21 mouse cellular contexts compared by ENCODE assay signal in the genomic region with DNA sequence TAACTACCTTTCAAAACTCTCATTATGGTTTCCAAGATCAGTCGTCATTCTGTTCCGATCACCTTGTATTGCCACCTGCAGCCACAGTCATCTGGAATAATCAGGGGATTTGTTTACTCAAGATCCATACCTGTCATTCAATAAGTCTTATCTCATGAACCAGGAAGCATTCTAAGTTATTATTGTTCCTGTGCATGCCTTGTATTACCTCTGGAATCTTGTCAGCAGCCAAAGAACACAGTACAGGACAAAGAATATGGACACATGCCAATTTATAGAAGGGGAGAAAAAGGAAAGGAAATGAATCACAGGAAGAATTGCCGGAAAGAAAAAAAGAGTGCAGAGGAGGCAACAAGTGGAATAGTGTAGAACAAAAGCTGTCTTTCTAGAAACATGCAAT.
DNase-seq lines count a peak whose midpoint lies in the region; ATAC-seq and TF ChIP-seq lines count a peak whose summit lies in the region.
"Had no signal": no experiment of that assay in that cellular context is flagged by ENCODE, and none has a peak within 500 bp of the region (broad histone marks: within the 10 kb centered on the region; RNA-seq: fewer than 3 reads in every experiment).

No protein-coding gene starts in this region.

- H3K9ac ChIP-seq in embryonic facial prominence, embryonic 14.5 days (ENCODE audit: low read depth, low read length) = no peak overlapping the region
- H3K9ac ChIP-seq in lung, embryonic 14.5 days = no peak overlapping the region
- no peak overlapping the region for H3K9ac ChIP-seq in intestine, postnatal 0 days (ENCODE audit: low read depth, low read length)
- H3K9ac ChIP-seq: embryonic facial prominence, embryonic 15.5 days; hindbrain, embryonic 13.5 days had no signal

- WGBS in embryonic facial prominence, embryonic 14.5 days = 72% methylated on average over 3 of the region's 3 CpGs
- WGBS in embryonic facial prominence, embryonic 10.5 days = 84% methylated on average over 3 of the region's 3 CpGs
- 67% methylated on average over 3 of the region's 3 CpGs for WGBS in lung, embryonic 14.5 days
- 25% methylated on average over 3 of the region's 3 CpGs for WGBS in intestine, postnatal 0 days
- 91% methylated on average over 3 of the region's 3 CpGs for WGBS in forebrain, embryonic 10.5 days

- no peak overlapping the region for H3K27ac ChIP-seq in embryonic facial prominence, embryonic 14.5 days (replicated peaks; ENCODE audit: low read depth, low read length)
- H3K27ac ChIP-seq in embryonic facial prominence, embryonic 10.5 days (replicated peaks) = no peak overlapping the region
- no peak overlapping the region for H3K27ac ChIP-seq in lung, embryonic 14.5 days (ENCODE audit: low read depth)
- H3K27ac ChIP-seq in intestine, postnatal 0 days (ENCODE audit: low read depth, low read length) = no peak overlapping the region
- no peak overlapping the region for H3K27ac ChIP-seq in forebrain, embryonic 10.5 days
- H3K27ac ChIP-seq: embryonic facial prominence, embryonic 15.5 days; heart, adult 2 months; hindbrain, embryonic 13.5 days; hindbrain, postnatal 0 days had no signal

- no peaks in the 10 kb centered on the region for H3K36me3 ChIP-seq in embryonic facial prominence, embryonic 14.5 days (ENCODE audit: control insufficient read depth, insufficient read depth, low read length)
- H3K36me3 ChIP-seq in embryonic facial prominence, embryonic 10.5 days (replicated peaks) = no peaks in the 10 kb centered on the region
- H3K36me3 ChIP-seq in lung, embryonic 14.5 days (ENCODE audit: insufficient read depth) = no peaks in the 10 kb centered on the region
- H3K36me3 ChIP-seq in intestine, postnatal 0 days (ENCODE audit: control insufficient read depth, insufficient read depth) = no peaks in the 10 kb centered on the region
- H3K36me3 ChIP-seq in forebrain, embryonic 10.5 days (replicated peaks) = no peaks in the 10 kb centered on the region
- H3K36me3 ChIP-seq: embryonic facial prominence, embryonic 15.5 days; hindbrain, embryonic 13.5 days had no signal

- no peaks in the 10 kb centered on the region for H3K27me3 ChIP-seq in embryonic facial prominence, embryonic 14.5 days (replicated peaks; ENCODE audit: control insufficient read depth, insufficient read depth, low read length)
- H3K27me3 ChIP-seq in embryonic facial prominence, embryonic 10.5 days (replicated peaks; ENCODE audit: low read depth, poor library complexity, severe bottlenecking) = no peaks in the 10 kb centered on the region
- no peaks in the 10 kb centered on the region for H3K27me3 ChIP-seq in lung, embryonic 14.5 days (ENCODE audit: insufficient read depth, low read length)
- no peaks in the 10 kb centered on the region for H3K27me3 ChIP-seq in intestine, postnatal 0 days (replicated peaks; ENCODE audit: control insufficient read depth, insufficient read depth, low read length)
- no peaks in the 10 kb centered on the region for H3K27me3 ChIP-seq in forebrain, embryonic 10.5 days (ENCODE audit: poor library complexity, severe bottlenecking)
- H3K27me3 ChIP-seq: embryonic facial prominence, embryonic 15.5 days; hindbrain, embryonic 13.5 days; Patski had no signal

- no peak for TF ChIP-seq CTCF in lung, embryonic 14.5 days (IDR thresholded peaks at IDR 0.05; ENCODE audit: low read depth)
- no peak for TF ChIP-seq CTCF in intestine, postnatal 0 days (IDR thresholded peaks at IDR 0.05; ENCODE audit: low read depth)

- no peak overlapping the region for H3K4me3 ChIP-seq in embryonic facial prominence, embryonic 14.5 days (ENCODE audit: low read depth, low read length)
- H3K4me3 ChIP-seq in embryonic facial prominence, embryonic 10.5 days = no peak overlapping the region
- no peak overlapping the region for H3K4me3 ChIP-seq in lung, embryonic 14.5 days (ENCODE audit: low read depth, low read length)
- H3K4me3 ChIP-seq in intestine, postnatal 0 days (ENCODE audit: low read depth, low read length) = no peak overlapping the region
- no peak overlapping the region for H3K4me3 ChIP-seq in forebrain, embryonic 10.5 days
- H3K4me3 ChIP-seq: embryonic facial prominence, embryonic 15.5 days; erythroblast, embryonic 14.5 days; heart, adult 2 months; hindbrain, embryonic 13.5 days had no signal

- no peak overlapping the region for H3K4me2 ChIP-seq in embryonic facial prominence, embryonic 14.5 days (ENCODE audit: low read depth, low read length)
- H3K4me2 ChIP-seq in lung, embryonic 14.5 days = no peak overlapping the region
- H3K4me2 ChIP-seq in intestine, postnatal 0 days (replicated peaks; ENCODE audit: low read depth) = no peak overlapping the region
- H3K4me2 ChIP-seq: embryonic facial prominence, embryonic 15.5 days; hindbrain, embryonic 13.5 days had no signal

- peak; percentile 10 for DNase-seq in embryonic facial prominence, embryonic 14.5 days (ENCODE audit: low spot score)
- DNase-seq in embryonic facial prominence, embryonic 10.5 days (ENCODE audit: low spot score) = no peak
- peak; percentile 6 for DNase-seq in lung, embryonic 14.5 days
- no peak for DNase-seq in lung, adult 18-20 months
- no peak for DNase-seq in ovary, postnatal 10 days (ENCODE audit: low spot score)
- DNase-seq in forebrain, embryonic 10.5 days (ENCODE audit: extremely low spot score, low spot score) = no peak
- DNase-seq: adrenal gland, postnatal 25 days; cerebellum, adult 18-20 months; cerebellum, adult 9-11 months; cerebellum, postnatal 36 days; gastrocnemius, postnatal 14 days; heart, adult 2 months; heart, postnatal 14 days had no signal

- no peak for ATAC-seq in embryonic facial prominence, embryonic 14.5 days (ENCODE audit: low read depth)
- no peak for ATAC-seq in lung, embryonic 14.5 days (ENCODE audit: insufficient read depth)
- peak; percentile 78 for ATAC-seq in intestine, postnatal 0 days
- ATAC-seq: activated CD4-positive, CD25-positive, alpha-beta regulatory T cell, adult 4 months; forebrain, embryonic 16.5 days; hindbrain, postnatal 0 days; Patski had no signal

- H3K4me1 ChIP-seq in embryonic facial prominence, embryonic 14.5 days (ENCODE audit: control insufficient read depth, insufficient read depth, low read length) = no peaks in the 10 kb centered on the region
- H3K4me1 ChIP-seq in embryonic facial prominence, embryonic 10.5 days = no peaks in the 10 kb centered on the region
- H3K4me1 ChIP-seq in lung, embryonic 14.5 days (ENCODE audit: insufficient read depth) = no peaks in the 10 kb centered on the region
- H3K4me1 ChIP-seq in intestine, postnatal 0 days (replicated peaks; ENCODE audit: control insufficient read depth, insufficient read depth, low read length) = no peaks in the 10 kb centered on the region
- peaks cover 6% of the 10 kb centered on the region; the same call in 1 of the 2 replicates for H3K4me1 ChIP-seq in forebrain, embryonic 10.5 days
- H3K4me1 ChIP-seq: embryonic facial prominence, embryonic 15.5 days; hindbrain, embryonic 13.5 days had no signal

- no peaks in the 10 kb centered on the region for H3K9me3 ChIP-seq in embryonic facial prominence, embryonic 14.5 days (ENCODE audit: control insufficient read depth, low read length)
- H3K9me3 ChIP-seq in embryonic facial prominence, embryonic 10.5 days = no peaks in the 10 kb centered on the region
- no peaks in the 10 kb centered on the region for H3K9me3 ChIP-seq in lung, embryonic 14.5 days (ENCODE audit: low read depth, low read length)
- H3K9me3 ChIP-seq in intestine, postnatal 0 days (ENCODE audit: control insufficient read depth) = no peaks in the 10 kb centered on the region
- no peaks in the 10 kb centered on the region for H3K9me3 ChIP-seq in forebrain, embryonic 10.5 days
- H3K9me3 ChIP-seq: embryonic facial prominence, embryonic 15.5 days; hindbrain, embryonic 13.5 days had no signal

Comparison
In these comparisons a context has a peak if more than half of its experiments do, and no peak if none do; other contexts are left out.
1. DNase-seq: peak in embryonic facial prominence, embryonic 14.5 days (single experiment) and lung, embryonic 14.5 days (single experiment); none in embryonic facial prominence, embryonic 10.5 days (single experiment), lung, adult 18-20 months (0 of 2), ovary, postnatal 10 days (single experiment) and forebrain, embryonic 10.5 days (single experiment).